In genomic region chr14:99266749-99267148, GRCm38 (mm10) we compare ENCODE assay signal across 16 mouse cellular contexts.
"Had no signal": no experiment of that assay in that cellular context is flagged by ENCODE, and none has a peak within 500 bp of the region (broad histone marks: within the 10 kb centered on the region; RNA-seq: fewer than 3 reads in every experiment).

No protein-coding gene starts in this region.

- H3K27me3 ChIP-seq: neural tube, embryonic 12.5 days; neural tube, embryonic 13.5 days; neural tube, embryonic 15.5 days; stomach, embryonic 15.5 days had no signal

- H3K9me3 ChIP-seq: neural tube, embryonic 12.5 days; neural tube, embryonic 13.5 days; neural tube, embryonic 15.5 days; stomach, embryonic 15.5 days had no signal

- H3K36me3 ChIP-seq: neural tube, embryonic 12.5 days; neural tube, embryonic 13.5 days; neural tube, embryonic 15.5 days; stomach, embryonic 15.5 days had no signal

- H3K27ac ChIP-seq: neural tube, embryonic 12.5 days; neural tube, embryonic 13.5 days; neural tube, embryonic 15.5 days; stomach, embryonic 15.5 days; stomach, postnatal 0 days had no signal

- H3K9ac ChIP-seq: neural tube, embryonic 12.5 days; neural tube, embryonic 13.5 days; neural tube, embryonic 15.5 days; stomach, embryonic 15.5 days had no signal

- DNase-seq: retina, postnatal 1 day; right cerebral cortex, adult 18-20 months; right cerebral cortex, postnatal 14 days; right cerebral cortex, postnatal 25 days; right cerebral cortex, postnatal 4 days; spleen, adult 18-20 months; thymus, adult 18-20 months; thymus, postnatal 14 days; thymus, postnatal 25 days; thymus, postnatal 36 days; thymus, postnatal 4 days had no signal

- H3K4me3 ChIP-seq: neural tube, embryonic 12.5 days; neural tube, embryonic 13.5 days; neural tube, embryonic 15.5 days; stomach, embryonic 15.5 days had no signal

- H3K4me1 ChIP-seq: neural tube, embryonic 12.5 days; neural tube, embryonic 13.5 days; neural tube, embryonic 15.5 days; stomach, embryonic 15.5 days had no signal
